ENCODE assay signal across 8 mouse cellular contexts in the genomic region with DNA sequence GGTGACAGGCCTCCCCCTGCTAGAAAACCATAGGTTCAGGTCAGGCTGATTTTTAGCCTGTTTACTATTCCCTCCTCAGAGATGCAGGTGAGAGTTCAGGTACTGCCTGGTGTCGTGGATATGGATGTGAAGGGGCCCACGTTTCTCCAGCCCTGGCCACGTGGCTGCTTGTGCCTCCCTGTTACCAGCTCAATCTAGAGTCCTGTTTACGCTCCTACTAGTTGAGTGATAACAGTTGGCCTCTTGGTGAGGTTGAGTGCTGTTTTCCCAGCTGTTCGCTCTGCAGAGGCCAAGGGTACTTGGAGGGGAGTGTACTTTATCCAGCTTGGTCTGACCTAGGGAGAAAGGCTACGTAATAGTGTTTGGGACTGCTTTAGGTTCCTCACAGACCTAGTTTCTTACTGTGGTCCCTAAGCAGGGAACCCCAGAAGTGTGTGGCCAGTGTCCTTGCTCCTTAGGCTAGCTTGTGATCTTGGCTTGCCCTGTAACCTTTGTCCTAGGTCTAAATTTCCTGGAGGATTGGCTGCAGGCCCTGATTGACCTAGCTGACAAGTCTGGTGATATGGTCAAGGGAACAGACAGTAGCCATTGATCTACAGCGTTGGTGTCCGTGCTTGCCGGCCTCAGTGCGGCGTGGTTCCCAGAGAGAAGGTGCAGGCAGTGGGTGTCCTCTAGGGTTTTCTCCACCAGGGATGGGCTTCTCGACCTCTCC. TPM values are rescaled to one million over a fixed set of nuclear protein-coding genes. Genes with fewer than 3 reads are reported as not detected.
DNase-seq lines count a peak whose midpoint lies in the region; ATAC-seq lines count a peak whose summit lies in the region.

No protein-coding gene starts in this region.

- no peaks in the 10 kb centered on the region for H3K9me3 ChIP-seq in heart, embryonic 16.5 days (replicated peaks; ENCODE audit: control insufficient read depth, low read length)
- no peaks in the 10 kb centered on the region for H3K9me3 ChIP-seq in limb, embryonic 10.5 days (replicated peaks)
- no peaks in the 10 kb centered on the region for H3K9me3 ChIP-seq in midbrain, embryonic 14.5 days (ENCODE audit: control insufficient read depth, low read length)

- DNase-seq in adrenal gland, postnatal 10 days = peak; percentile 54
- DNase-seq in adrenal gland, postnatal 4 days (ENCODE audit: low spot score in 2 of 2) = no peak
- DNase-seq in limb, embryonic 10.5 days (ENCODE audit: low spot score) = no peak
- no peak for DNase-seq in midbrain, embryonic 14.5 days
- no peak for DNase-seq in urinary bladder, postnatal 4 days (ENCODE audit: low spot score in 2 of 2)
- DNase-seq in frontal cortex, postnatal 14 days (ENCODE audit: low spot score in 2 of 2) = no peak

- peaks cover 25% of the 10 kb centered on the region for H3K4me1 ChIP-seq in brown adipose tissue, adult 24 weeks (ENCODE audit: control insufficient read depth, insufficient read depth, insufficient read length, low read length)
- H3K4me1 ChIP-seq in heart, embryonic 16.5 days (ENCODE audit: control insufficient read depth, insufficient read depth, low read length) = peaks cover 41% of the 10 kb centered on the region
- H3K4me1 ChIP-seq in limb, embryonic 10.5 days = peaks cover 24% of the 10 kb centered on the region
- peaks cover 17% of the 10 kb centered on the region for H3K4me1 ChIP-seq in midbrain, embryonic 14.5 days (ENCODE audit: control insufficient read depth, insufficient read depth, low read length)

- H3K9ac ChIP-seq in heart, embryonic 16.5 days (ENCODE audit: low read length) = peak overlapping the region; percentile 95
- H3K9ac ChIP-seq in midbrain, embryonic 14.5 days (replicated peaks; ENCODE audit: low read length) = peak overlapping the region; percentile 84

- H3K4me3 ChIP-seq in brown adipose tissue, adult 24 weeks (ENCODE audit: insufficient read depth, low read depth, low read length) = peak overlapping the region; percentile 97
- H3K4me3 ChIP-seq in heart, embryonic 16.5 days (ENCODE audit: low read length) = peak overlapping the region; percentile 85
- peak overlapping the region; percentile 79 for H3K4me3 ChIP-seq in limb, embryonic 10.5 days
- H3K4me3 ChIP-seq in midbrain, embryonic 14.5 days (replicated peaks; ENCODE audit: low read depth, low read length) = peak overlapping the region; percentile 72

- H3K4me2 ChIP-seq in heart, embryonic 16.5 days (ENCODE audit: low read depth, low read length) = peak overlapping the region; percentile 66
- H3K4me2 ChIP-seq in midbrain, embryonic 14.5 days (ENCODE audit: low read length) = peak overlapping the region; percentile 81

- H3K27me3 ChIP-seq in heart, embryonic 16.5 days (ENCODE audit: control insufficient read depth, insufficient read depth, low read length) = no peaks in the 10 kb centered on the region
- no peaks in the 10 kb centered on the region for H3K27me3 ChIP-seq in limb, embryonic 10.5 days (ENCODE audit: low read depth, poor library complexity, severe bottlenecking)
- no peaks in the 10 kb centered on the region for H3K27me3 ChIP-seq in midbrain, embryonic 14.5 days (ENCODE audit: control insufficient read depth, insufficient read depth, low read length)

- H3K36me3 ChIP-seq in heart, embryonic 16.5 days (ENCODE audit: control insufficient read depth, insufficient read depth) = no peaks in the 10 kb centered on the region
- H3K36me3 ChIP-seq in limb, embryonic 10.5 days = peaks cover 22% of the 10 kb centered on the region
- 0 out of 2 replicates have a peak, but pooled peaks cover 4% of the 10 kb centered on the region for H3K36me3 ChIP-seq in midbrain, embryonic 14.5 days (ENCODE audit: control insufficient read depth, insufficient read depth, low read length)

- WGBS in heart, embryonic 16.5 days = 38% methylated on average over 12 of the region's 12 CpGs
- WGBS in limb, embryonic 10.5 days = 65% methylated on average over 12 of the region's 12 CpGs
- 76% methylated on average over 12 of the region's 12 CpGs for WGBS in midbrain, embryonic 14.5 days

- H3K27ac ChIP-seq in brown adipose tissue, adult 24 weeks (replicated peaks; ENCODE audit: low read depth, low read length) = peak overlapping the region; percentile 98
- H3K27ac ChIP-seq in heart, embryonic 16.5 days (ENCODE audit: low read length) = peak overlapping the region; percentile 98
- H3K27ac ChIP-seq in limb, embryonic 10.5 days = peak overlapping the region; percentile 96
- H3K27ac ChIP-seq in midbrain, embryonic 14.5 days (replicated peaks; ENCODE audit: low read depth, low read length) = no peak overlapping the region

- no peak for ATAC-seq in heart, embryonic 16.5 days (replicated peaks; ENCODE audit: extremely low read depth, insufficient read depth, low FRiP score)
- ATAC-seq in midbrain, embryonic 14.5 days (ENCODE audit: low FRiP score, low TSS enrichment) = no peak

RNA-seq across cellular contexts. Expression of a gene that starts 1.7 kb away (rescaled TPM):
- 100 to 1,000 TPM; 237 to 317 TPM for total RNA-seq in adrenal gland, postnatal 10 days (2021)
- total RNA-seq in adrenal gland, postnatal 4 days (2021) = 100 to 1,000 TPM; 195 to 220 TPM
- 294 and 321 TPM in 2 replicates for polyA plus RNA-seq in brown adipose tissue, adult 24 weeks (2012; ENCODE audit: insufficient read depth, insufficient read length, missing spikeins)
- polyA plus RNA-seq in heart, embryonic 16.5 days (2015; fragmentation: Nextera tagmentation; extraction: Ambion mirVana) = 82.3 and 84.0 TPM in 2 replicates
- 91.3 and 95.0 TPM in 2 replicates for polyA plus RNA-seq in limb, embryonic 10.5 days (2016; fragmentation: Nextera tagmentation; extraction: Ambion mirVana)
- polyA plus RNA-seq in midbrain, embryonic 14.5 days (2014; fragmentation: Nextera tagmentation; extraction: Ambion mirVana) = 51.0 and 67.0 TPM in 2 replicates

RNA-seq across cellular contexts. Expression of a gene that starts 40.1 kb away (rescaled TPM):
- total RNA-seq in adrenal gland, postnatal 10 days (2021) = 10 to 100 TPM; 14.7 to 25.1 TPM
- total RNA-seq in adrenal gland, postnatal 4 days (2021) = 10 to 100 TPM; 21.6 to 28.0 TPM
- 5.8 and 12.3 TPM in 2 replicates for polyA plus RNA-seq in brown adipose tissue, adult 24 weeks (2012; ENCODE audit: insufficient read depth, insufficient read length, missing spikeins)
- 40.7 and 41.5 TPM in 2 replicates for polyA plus RNA-seq in heart, embryonic 16.5 days (2015; fragmentation: Nextera tagmentation; extraction: Ambion mirVana)
- 40.8 and 41.2 TPM in 2 replicates for polyA plus RNA-seq in limb, embryonic 10.5 days (2016; fragmentation: Nextera tagmentation; extraction: Ambion mirVana)
- polyA plus RNA-seq in midbrain, embryonic 14.5 days (2014; fragmentation: Nextera tagmentation; extraction: Ambion mirVana) = 26.3 and 35.3 TPM in 2 replicates

RNA-seq across cellular contexts. Expression of a gene that starts 40.1 kb away (rescaled TPM):
- 10 to 100 TPM; 84.0 to 86.6 TPM for total RNA-seq in adrenal gland, postnatal 10 days (2021)
- 100 to 1,000 TPM; 132 to 133 TPM for total RNA-seq in adrenal gland, postnatal 4 days (2021)
- 23.5 and 27.8 TPM in 2 replicates for polyA plus RNA-seq in brown adipose tissue, adult 24 weeks (2012; ENCODE audit: insufficient read depth, insufficient read length, missing spikeins)
- polyA plus RNA-seq in heart, embryonic 16.5 days (2015; fragmentation: Nextera tagmentation; extraction: Ambion mirVana) = 58.6 and 63.4 TPM in 2 replicates
- 31.6 and 49.5 TPM in 2 replicates for polyA plus RNA-seq in limb, embryonic 10.5 days (2016; fragmentation: Nextera tagmentation; extraction: Ambion mirVana)
- polyA plus RNA-seq in midbrain, embryonic 14.5 days (2014; fragmentation: Nextera tagmentation; extraction: Ambion mirVana) = 114 and 134 TPM in 2 replicates
